Mouse (Mus musculus) E14TG2a.4 (cell line): ENCODE results near the gene Slc25a19.

Experiments
- CTCF ChIP-seq: conservative IDR thresholded peaks from 2 replicates; pipeline ENCODE4 v1.5.1; 2014; ENCODE audit warnings: low read length
- NANOG ChIP-seq: IDR thresholded peaks from 2 replicates; pipeline ENCODE4 v1.6.1; 2014; ENCODE audit warnings: borderline replicate concordance, low read length, mixed read lengths
- POU5F1 ChIP-seq: IDR thresholded peaks from 2 replicates; pipeline ENCODE4 v1.6.1; 2014; ENCODE audit warnings: low read length, borderline replicate concordance

- no peak for TF ChIP-seq CTCF
- TF ChIP-seq POU5F1 = no peak
- TF ChIP-seq NANOG = no peak
Observed at GRCm38 (mm10) chr11:115612059-115612409, 16.1 kb downstream of the Slc25a19 start.
